Mouse (Mus musculus) spleen, embryonic (tissue): Measurements from ENCODE around the gene Ripor1.

ENCODE experiments used
- CTCF ChIA-PET: fragments of 350-600 bp; sonication (Branson Sonifier 250); formaldehyde crosslinking; loops from one replicate; lab custom pipeline; 2022; lab: Charles Lee

Gene Ripor1

GRCm38 (mm10) chr8:105604804-105605381 is at the start of gene Ripor1:
TSS of gene Ripor1 (plus strand) at chr8:105605255.
- CTCF ChIA-PET: interaction anchor here (1.1 kb wide), 1 partner anchor 39 kb away, joined by 3 read pairs; the partner anchor contains the start of gene Atp6v0d1

- CTCF ChIA-PET: no interaction called here
Measured at GRCm38 (mm10) chr8:105562863-105563262, 42.2 kb upstream of the Ripor1 start.

GRCm38 (mm10) chr8:105563871-105564270 is 41.2 kb upstream of the Ripor1 start:
- CTCF ChIA-PET: no interaction called here

GRCm38 (mm10) chr8:105564573-105565229 is 40.4 kb upstream of the Ripor1 start:
- CTCF ChIA-PET: interaction anchor here (0.6 to 2.4 kb wide), 2 partner anchors 10 to 32 kb away, joined by 3 to 7 read pairs; no protein-coding TSS in a partner anchor

GRCm38 (mm10) chr8:105565401-105565881 is 39.6 kb upstream of the Ripor1 start:
- CTCF ChIA-PET: interaction anchor here (0.5 to 2.4 kb wide), 3 partner anchors 31 to 47 kb away, joined by 3 to 7 read pairs (median 3); partner anchors contain the start of gene Ripor1

- CTCF ChIA-PET: interaction anchor here (0.5 to 2.4 kb wide), 4 partner anchors 30 to 161 kb away, joined by 3 to 7 read pairs (median 4); partner anchors contain the start of gene Ripor1
Measured at GRCm38 (mm10) chr8:105565952-105566702, 38.9 kb upstream of the Ripor1 start, which contains the start of gene Atp6v0d1. TSS of gene Atp6v0d1 (minus strand) at chr8:105566047.

GRCm38 (mm10) chr8:105566703-105567595 is 38.1 kb upstream of the Ripor1 start:
- CTCF ChIA-PET: interaction anchor here (0.5 to 2.4 kb wide), 3 partner anchors 30 to 162 kb away, joined by 3 to 7 read pairs (median 4); partner anchors contain the start of gene Ripor1

- CTCF ChIA-PET: no interaction called here
Measured at GRCm38 (mm10) chr8:105571810-105572209, 33.2 kb upstream of the Ripor1 start.

GRCm38 (mm10) chr8:105573427-105573826 is 31.6 kb upstream of the Ripor1 start:
- CTCF ChIA-PET: no interaction called here

- CTCF ChIA-PET: no interaction called here
Measured at GRCm38 (mm10) chr8:105574741-105575140, 30.3 kb upstream of the Ripor1 start.

- CTCF ChIA-PET: interaction anchor here (0.6 kb wide), 1 partner anchor 119 kb away, joined by 5 read pairs; no protein-coding TSS in a partner anchor
Measured at GRCm38 (mm10) chr8:105575538-105575937, 29.5 kb upstream of the Ripor1 start.

- CTCF ChIA-PET: no interaction called here
Measured at GRCm38 (mm10) chr8:105579719-105580118, 25.3 kb upstream of the Ripor1 start.

GRCm38 (mm10) chr8:105592431-105592830 is 12.6 kb upstream of the Ripor1 start:
- CTCF ChIA-PET: interaction anchor here (0.7 kb wide), 1 partner anchor 16 kb away, joined by 3 read pairs; no protein-coding TSS in a partner anchor

GRCm38 (mm10) chr8:105593859-105594258 is 11.2 kb upstream of the Ripor1 start:
- CTCF ChIA-PET: no interaction called here

- CTCF ChIA-PET: no interaction called here
Measured at GRCm38 (mm10) chr8:105594451-105595242, 10.4 kb upstream of the Ripor1 start.

- CTCF ChIA-PET: interaction anchor here (0.5 to 1.5 kb wide), 7 partner anchors 9 to 552 kb away, joined by 3 to 11 read pairs (median 4); partner anchors contain the start of gene Atp6v0d1
Measured at GRCm38 (mm10) chr8:105596362-105597034, 8.6 kb upstream of the Ripor1 start.

- CTCF ChIA-PET: interaction anchor here (0.5 kb wide), 1 partner anchor 103 kb away, joined by 3 read pairs; no protein-coding TSS in a partner anchor
Measured at GRCm38 (mm10) chr8:105598777-105599176, 6.3 kb upstream of the Ripor1 start.

- CTCF ChIA-PET: no interaction called here
Measured at GRCm38 (mm10) chr8:105601301-105601700, 3.8 kb upstream of the Ripor1 start.

GRCm38 (mm10) chr8:105602540-105602939 is 2.5 kb upstream of the Ripor1 start:
- CTCF ChIA-PET: interaction anchor here (0.6 to 0.7 kb wide), 2 partner anchors 42 to 373 kb away, joined by 4 read pairs; no protein-coding TSS in a partner anchor
